Mouse (Mus musculus) right cerebral cortex, postnatal 10 days (tissue): ENCODE measurements around the gene Hltf.

Source experiments
- DNase-seq, 2 experiments: peaks; one replicate each; pipeline ENCODE4 v3.0.0; 2021; ENCODE audit warnings: low spot score in 2 of 2

Gene Hltf

DNA sequence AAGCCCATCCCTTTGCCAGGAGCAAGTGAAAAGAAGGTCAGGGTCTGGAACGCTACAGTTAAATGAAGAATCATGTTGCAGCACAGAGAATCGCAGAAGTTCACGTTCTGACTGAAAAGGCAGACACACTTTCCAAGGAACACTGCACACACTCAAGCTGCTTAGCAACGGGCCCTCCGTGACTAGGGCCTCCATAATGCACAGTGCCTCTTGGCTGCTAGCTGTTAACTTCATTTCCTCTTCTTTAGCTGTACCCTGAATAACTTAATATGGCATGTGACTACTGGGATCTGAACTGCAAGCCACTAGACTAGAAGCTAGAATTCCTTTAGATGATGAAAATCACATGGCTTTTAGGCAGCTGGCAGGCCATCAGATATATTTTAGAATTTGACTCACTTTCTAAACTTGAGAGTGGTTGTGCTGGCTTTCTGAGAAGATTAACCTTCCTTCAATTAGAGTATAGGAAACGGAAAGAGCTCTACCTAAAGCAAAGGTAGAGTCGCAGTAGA is 89.3 kb downstream of the Hltf start:
- DNase-seq: peak; percentile 47 to 50

DNA sequence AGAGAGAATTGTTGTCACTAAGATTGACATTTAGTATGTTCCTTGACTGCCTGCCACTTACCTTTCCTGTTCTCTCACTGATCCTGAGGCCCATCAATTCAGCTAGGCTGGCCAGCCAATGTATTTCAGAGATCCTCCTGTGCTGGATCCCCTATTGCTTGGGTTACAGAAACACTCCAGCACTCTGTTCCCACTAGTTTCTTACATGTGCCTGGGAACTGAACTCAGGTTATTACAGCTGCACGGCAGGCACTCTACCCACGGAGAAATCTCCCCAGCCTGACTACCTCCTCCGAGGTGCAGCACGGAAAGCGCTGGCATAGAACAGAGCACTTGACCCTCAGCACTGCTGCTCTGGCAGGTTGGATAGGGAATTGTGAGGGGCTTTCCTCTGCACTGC is 90.0 kb downstream of the Hltf start:
- DNase-seq: no peak

DNA sequence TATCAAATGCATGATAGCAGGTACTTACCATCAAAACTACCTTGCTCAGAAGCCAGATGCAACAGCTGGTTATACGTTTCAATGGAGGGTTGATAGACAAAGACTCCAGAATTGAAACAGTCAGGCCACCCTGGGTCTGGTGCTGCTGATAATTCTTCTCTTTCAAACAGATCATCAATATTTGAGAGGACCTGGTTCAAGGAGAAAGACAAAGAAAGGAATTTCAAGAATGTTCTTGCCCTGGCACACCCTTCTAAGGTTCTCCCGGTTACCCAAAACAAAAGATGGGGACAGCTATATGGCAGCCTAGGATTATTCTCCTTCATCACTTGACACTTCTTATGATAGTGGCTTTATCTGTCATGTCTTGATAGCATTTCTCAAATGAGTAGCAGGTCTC is 92.9 kb downstream of the Hltf start:
- no peak for DNase-seq

DNA sequence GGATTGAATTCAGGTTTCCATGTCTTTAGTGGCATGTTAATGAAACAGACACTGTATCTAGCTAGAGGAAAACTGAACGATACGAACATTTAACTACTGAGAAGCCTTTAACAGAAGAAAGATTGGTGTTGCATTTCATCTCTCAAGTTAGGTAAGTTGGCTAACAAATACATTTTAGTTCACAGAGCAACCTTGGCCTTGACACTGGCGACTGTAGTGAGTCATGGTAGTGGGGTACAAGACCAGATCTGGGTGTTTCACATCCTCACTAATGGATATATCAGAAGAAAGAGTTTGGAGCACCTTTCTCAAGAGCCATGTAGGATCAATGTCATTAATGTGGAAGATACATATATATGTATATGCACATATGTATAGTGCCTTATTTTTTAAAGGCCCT is 94.0 kb downstream of the Hltf start:
- DNase-seq: no peak

DNA sequence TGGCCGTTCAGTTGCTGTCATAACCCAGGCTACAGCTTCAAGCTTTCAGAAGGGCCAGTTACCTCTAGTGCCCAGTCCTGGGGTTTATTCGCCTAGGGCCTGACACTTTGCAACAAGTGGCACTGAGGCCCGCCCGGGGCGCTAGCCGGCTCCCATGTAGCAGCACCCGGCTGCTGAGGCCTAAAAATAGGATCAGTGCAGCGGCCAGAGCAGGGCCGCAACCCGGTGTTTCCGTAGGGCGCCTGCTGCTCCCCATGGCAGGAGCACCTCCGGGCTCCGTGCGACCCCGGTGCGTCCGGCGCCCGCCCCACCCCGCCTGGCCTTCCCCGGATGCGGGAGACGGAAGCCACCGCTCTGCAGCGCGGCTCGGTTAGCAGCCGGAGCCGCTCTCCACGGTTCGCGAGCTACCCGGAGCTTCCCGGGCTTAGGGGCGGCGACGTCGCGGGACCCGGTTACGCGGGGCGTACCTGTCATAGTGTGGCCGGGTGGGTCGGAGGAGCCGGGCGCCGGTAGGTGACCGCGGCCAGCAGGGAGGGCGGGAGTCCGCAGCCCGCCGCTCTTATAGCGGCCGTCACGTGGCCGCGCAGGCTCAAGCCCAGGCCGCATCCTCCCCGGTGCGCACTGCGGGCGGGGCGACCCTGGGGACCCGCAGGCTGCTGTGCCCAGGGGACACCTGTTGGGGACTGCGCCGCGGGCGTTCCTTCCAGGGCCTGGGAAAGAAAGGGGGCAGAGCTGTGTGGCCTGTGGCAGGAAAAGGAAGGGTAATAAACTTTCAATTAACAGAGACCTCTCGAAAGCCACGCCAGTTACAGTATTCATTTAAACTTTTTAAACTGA is 97.1 kb downstream of the Hltf start, which contains the start of gene Gyg:
TSS of gene Gyg (minus strand) at position 787 of the 837 bp plus-strand sequence.
- DNase-seq: peak; percentile 56 to 57

DNA sequence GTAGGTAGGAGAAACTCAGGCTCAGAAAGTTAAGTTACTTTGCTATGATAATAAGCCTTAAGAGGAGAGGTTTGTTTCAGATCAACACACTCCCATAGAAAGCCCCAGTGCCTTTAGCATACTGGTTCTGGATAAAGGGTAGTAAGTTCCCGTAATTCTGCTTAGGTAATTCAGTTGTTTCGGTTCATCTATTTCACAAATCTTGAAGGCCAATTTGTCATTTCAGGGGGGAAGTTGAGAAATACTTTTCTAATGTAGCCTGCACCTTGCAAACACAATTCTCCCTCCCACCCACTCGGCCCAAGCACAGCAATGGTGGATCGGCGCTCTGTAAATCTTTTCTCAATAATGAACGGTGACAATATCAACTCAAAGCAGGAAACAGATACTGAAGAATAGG is 97.9 kb downstream of the Hltf start:
- no peak for DNase-seq

DNA sequence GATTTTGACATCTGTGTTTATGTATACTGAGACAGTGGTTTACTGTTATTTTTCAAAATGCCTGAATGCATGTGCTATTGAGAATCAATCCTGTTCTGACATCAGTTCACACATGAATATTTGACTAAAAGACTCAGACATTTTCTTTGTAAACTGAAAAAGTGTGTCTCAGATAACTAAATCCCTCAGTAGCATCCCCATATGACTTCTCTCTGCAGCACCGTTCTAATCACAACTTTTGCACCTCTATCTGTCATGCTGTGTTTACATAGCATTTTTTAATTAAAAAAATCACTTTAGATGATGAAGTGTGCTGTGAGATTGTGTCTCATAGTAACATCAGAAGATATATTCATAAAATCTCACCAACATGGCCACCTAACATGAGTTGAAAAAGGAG is 109.9 kb downstream of the Hltf start:
- no peak for DNase-seq
